Mouse (Mus musculus) CD4-positive, CD25-positive, alpha-beta regulatory T cell, adult 9 weeks (primary cell): ENCODE data around the gene B4galt3. TPM values are rescaled to one million over a fixed set of nuclear protein-coding genes. Genes with fewer than 3 reads are reported as not detected.

Experiments
- polyA plus RNA-seq: library from polyadenylated mRNA; unstranded; fragments of 100-300 nt; shearing (Covaris generic); gene quantifications from one replicate; pipeline ENCODE4 v1.2.1, GENCODE M21; 2017

The B4galt3 gene
- 51.6 TPM for polyA plus RNA-seq

DNA sequence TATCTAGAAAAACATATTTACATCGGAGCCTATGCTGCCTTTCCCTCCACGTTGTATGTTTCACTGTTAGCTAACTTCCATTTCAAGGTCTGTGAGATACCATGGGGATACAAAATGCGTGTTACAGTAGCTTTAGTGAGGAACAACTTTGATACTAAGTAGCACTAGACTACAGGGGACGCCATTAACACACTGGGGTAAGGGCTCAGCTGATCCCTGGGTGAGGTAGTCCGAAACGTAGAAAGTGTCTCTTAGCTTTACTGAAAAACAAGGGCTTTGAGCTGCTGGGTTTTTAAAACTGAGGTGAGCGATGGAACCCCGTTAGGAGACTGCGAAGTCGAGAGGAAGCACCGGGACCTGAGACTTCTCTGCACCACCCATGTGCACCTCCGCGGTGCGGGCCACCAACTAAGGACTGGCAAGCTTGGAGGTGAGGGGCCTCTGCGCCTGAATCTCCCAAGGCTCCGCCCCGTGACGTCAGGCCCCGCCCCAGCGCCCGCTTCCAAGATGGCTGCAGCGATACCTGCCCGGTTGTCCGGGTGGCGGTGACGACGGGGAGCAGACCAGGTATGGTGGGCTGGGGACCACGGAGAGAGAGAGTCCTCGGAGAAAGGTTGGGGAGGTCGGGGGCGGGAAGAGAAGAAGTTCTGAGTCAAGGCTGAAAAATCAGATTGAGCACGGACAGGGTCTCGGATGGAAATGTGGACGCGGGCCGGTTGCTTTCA is at the start of gene B4galt3:
Gene B4galt3, plus strand, starts transcription at position 481 of the 725 bp plus-strand sequence.

DNA sequence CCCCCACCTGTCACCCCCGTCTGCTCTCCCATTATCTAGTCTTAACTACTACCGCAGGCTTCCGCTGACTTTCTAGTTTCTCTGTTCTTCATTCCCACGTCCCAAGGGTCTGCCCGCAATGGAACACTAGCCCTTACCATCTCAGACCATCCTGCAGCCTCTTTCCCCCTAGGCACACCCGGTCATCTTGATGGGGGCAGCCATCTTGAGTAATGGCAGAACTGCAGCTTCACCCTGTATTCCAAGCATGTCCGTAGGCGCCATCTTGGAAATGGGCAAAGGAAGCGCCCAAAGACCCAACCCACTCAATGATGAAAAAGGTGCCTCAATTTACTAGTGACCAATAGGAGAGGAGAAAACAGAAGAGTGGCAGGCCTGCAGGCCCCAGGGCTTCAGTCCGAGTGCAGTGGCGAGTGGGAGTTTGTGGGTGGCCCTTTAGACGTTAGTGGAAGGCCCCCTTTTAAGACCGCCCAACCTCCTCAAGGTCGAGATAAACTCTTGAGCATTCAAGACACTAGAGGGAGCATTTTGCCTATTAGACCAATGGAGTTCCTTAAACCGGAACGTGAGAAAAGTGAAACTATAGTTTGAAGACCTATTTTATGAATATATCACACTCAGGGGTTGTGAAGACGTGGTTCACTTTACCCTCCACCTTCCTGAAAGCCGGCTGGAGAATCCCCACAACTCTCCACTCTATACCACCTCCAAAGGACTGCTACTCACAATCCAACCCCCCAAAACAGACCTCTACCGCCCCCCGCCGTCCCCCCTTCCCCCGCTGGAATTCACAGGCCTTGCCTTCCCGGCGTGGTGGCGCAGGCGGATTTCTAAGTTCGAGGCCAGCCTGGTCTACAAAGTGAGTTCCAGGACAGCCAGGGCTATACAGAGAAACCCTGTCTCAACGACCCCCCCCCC is 47.6 kb upstream of the B4galt3 start, which contains the start of gene Tomm40l:
Gene Tomm40l, minus strand, starts transcription at position 277 of the 918 bp plus-strand sequence.

DNA sequence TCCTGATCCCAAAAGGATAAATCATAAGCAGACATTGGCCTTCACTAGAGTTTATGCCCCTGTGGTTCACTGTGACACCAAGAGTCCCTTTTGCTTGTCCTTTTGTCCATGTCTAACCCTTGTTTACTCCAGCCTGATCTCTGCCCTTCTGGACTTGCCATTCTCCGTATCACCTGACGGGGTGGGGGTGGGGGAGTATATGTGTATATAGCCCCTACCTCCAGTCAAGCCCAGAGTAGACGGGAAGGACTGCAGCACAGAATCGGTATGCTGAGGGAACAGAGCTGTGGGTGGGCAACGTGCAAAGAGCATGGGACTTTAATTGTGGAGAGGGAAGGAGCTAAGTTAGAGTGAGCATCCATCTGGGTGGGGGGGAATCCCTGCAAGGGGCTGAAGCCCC is 45.3 kb upstream of the B4galt3 start, which contains the start of gene Apoa2:
Gene Apoa2, plus strand, starts transcription at position 198 of the 400 bp plus-strand sequence.

DNA sequence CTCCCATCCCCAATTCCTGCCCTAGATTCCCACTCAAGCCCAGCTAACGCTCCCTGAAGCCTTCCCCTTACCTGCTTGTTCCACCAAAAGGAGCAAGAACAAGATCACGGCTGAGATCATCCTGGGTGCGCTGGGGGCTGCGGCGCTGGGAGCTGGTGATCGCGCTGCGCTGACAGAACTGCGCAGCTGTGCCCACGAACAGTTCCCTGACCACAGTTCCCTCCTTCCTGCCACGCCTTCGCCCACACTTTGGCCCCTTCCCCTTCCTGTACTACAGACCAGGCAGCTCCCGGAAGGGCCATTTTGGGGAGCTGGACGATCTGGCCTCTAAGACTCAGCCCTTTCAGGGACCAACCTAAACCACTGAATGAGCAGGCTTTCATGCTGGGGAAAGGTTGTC is 36.0 kb upstream of the B4galt3 start, which contains the start of gene Fcer1g:
Gene Fcer1g, minus strand, starts transcription at position 240 of the 400 bp plus-strand sequence.

DNA sequence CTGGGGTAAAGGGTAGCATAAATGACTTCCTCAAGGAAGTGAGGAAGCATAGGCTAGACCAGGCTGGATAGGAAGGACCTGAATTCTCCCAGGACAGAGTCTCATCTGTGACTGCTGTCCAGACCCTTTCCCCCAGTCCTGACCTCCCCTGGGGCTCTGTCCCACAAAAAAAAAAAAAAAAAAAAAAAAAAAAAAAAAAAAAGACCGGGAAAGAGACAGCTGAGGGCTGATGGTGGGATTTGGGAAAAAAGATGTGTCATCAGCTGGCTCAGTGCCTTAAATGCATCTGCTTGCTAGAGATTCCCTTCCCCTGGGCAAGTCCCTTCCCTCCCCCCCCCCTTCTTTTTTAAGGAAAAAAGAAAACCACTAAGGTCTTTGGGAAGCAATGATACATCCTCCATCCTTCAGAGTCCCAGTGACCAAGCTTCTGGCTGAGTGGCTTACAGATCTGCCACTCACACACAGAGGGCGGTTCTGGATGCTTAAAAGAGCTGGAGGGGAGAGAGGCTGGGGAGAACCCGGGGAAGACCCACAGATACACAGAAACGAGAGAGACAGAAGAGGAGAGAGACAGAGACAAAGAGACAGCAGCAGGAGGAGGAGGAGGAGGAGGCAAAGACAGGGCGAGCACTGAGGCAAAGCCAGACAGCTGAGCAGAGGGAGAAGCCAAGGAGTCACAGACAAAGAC is 20.1 kb upstream of the B4galt3 start, which contains the start of gene Adamts4:
Gene Adamts4, plus strand, starts transcription at position 509 of the 688 bp plus-strand sequence.

DNA sequence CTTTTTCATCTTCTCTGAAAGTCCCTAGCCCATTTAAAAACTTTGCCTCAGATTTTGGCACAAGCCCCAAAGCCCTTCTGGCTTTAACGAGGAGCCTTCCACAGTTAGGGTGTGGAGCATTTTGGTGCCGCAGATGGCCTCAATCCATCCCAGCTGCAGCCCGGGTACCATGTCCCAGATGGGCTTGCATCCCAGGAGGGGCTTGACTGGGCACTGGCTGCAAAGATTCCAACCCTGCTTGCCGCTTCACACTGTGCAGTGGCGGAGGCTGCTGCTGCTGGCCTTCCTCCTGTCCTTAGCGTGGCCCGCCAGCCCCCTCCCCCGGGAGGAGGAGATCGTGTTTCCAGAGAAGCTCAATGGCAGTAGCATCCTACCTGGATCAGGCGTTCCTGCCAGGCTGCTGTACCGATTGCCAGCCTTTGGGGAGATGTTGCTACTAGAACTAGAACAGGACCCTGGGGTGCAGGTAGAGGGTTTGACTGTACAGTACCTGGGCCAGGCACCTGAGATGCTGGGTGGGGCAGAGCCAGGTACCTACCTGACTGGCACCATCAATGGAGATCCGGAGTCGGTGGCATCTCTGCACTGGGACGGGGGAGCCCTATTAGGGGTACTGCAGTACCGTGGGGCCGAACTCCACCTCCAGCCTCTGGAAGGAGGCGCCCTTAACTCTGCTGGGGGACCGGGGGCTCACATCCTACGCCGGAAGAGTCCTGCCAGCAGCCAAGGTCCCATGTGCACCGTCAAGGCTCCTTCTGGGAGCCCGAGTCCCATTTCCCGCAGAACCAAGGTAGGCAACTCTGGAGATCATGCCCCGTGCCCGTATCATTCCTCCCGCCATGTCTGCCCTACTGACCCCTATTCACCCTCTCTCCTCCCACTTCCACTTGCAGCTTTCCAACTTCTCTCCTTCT is 19.2 kb upstream of the B4galt3 start, which contains the start of gene Ndufs2:
Gene Ndufs2, minus strand, starts transcription at position 709 of the 914 bp plus-strand sequence.

DNA sequence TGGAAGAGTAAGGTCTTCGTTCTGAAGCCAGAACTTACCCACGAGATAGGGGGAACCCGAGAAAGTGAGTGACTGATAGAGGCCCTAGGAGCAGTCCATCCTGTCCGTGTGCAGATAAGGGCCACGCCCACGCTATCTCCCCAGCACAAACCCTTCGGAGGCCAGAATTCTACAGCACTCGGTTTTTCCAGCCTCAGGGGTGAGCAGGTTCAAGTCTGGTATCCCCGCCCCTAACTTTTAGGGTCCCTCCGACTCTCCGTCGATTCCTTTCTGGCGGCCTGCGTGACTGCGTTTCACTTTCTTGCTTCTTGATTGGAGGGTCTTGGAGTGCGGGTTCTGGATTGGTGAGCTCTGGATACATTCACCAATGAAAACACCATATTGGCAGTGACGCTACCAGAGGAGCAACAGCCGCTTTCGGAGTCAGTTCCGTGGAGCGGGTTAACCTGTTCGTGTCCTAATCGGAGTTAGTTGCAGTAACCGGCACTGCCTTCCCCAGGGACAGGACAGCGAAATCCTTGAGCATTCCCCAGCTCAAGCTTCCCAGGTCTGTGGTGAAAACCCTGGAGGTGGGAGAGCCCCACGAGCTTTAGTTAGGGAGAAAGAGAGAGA is 10.9 kb downstream of the B4galt3 start, which contains the start of gene Ppox:
Gene Ppox, minus strand, starts transcription at position 271 of the 612 bp plus-strand sequence.

DNA sequence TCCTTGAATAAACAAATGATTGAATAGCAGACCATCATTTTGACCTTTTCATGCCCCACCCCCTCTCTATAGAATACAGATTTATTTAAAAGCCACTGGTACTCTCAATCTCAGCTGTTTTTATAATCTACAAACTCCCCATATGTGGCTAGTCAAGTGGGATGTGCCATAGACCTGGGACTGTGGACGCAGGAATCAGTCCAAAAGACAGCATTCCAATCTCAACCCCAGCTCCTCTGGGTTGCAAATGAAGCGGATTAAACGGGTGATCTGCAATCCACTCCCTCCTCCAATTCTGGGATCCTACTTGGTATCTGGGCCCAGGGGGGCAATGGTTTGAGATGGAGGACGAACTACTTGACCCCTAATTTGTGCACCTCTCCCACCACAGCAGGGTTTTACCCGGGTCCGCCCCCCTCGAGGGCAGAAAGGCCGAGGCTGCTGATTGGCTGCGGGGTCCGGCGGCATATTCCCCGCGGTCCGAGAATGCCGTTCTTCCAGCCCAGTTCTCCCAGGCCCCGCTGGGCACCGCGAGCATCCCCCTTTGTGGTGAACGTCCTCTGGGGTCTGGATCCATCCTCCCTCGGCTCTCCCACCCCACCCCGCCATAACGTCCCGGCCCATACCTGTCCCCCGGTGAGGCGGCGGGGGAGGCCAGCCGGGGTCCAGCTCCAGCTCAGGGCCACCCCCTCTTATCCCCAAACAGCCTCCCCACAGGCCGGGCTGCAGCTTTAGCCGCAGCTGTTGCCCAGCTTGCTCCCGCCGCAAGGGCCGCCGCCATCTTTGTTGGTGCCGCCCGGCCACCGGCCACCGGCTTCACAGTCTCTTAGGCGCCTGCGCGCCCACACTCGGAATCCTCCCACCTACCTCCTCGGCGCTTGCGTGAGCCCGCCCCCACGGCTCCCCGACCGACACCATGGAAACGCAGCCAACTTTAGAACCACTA is 17.3 kb downstream of the B4galt3 start, which contains the start of gene Usp21:
Gene Usp21, minus strand, starts transcription at position 856 of the 946 bp plus-strand sequence.

DNA sequence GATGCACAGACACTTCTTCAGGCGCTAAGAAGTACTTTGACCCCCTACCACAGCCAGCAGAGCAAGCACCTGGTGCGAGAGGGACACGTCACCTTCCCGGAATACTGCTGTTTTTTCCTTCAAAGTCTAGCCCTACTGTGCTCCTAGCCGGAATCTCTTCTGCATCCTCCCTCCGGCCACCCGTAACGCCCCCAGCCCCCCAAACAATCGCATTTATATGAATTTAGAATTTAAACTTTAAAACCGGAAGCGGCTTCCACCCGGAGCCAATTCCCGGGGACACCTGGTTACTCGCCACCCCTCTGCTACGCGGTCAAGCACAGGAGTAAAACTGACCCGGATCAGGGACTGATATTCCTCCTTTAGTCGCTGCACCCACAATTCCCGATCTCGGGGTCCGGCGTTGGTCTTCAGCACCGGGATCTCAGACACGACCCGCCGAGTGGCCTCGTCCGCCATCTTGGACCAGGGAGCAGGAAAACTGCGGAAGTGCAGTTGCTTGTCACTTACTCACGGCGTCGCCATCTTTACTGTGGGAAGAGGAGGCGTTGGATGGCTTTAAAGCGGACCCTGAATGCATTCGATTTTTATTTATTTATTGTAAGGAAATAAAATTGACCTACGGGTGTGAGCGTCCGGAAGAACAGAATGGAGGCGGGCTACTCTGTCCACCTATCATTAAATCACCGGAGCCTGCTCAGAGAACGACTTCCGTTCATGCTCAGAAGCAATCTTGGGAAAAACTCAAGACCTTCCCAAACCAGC is 24.4 kb downstream of the B4galt3 start, which contains the start of gene Ufc1:
Gene Ufc1, minus strand, starts transcription at position 727 of the 765 bp plus-strand sequence.

Other genes starting within 250 kb of the B4galt3 start
- gene Fcgr3, start 205.4 kb upstream of the B4galt3 start, polyA plus RNA-seq, result 1.3 TPM
- 2.0 TPM for gene Cfap126, start 156.4 kb upstream of the B4galt3 start, polyA plus RNA-seq
- gene Sdhc, start 119.7 kb upstream of the B4galt3 start, polyA plus RNA-seq, result 179 TPM
- gene Mpz, start 119.6 kb upstream of the B4galt3 start, polyA plus RNA-seq, result not detected
- gene Pcp4l1, start 74.1 kb upstream of the B4galt3 start, polyA plus RNA-seq, result not detected
- gene Nr1i3, start 56.4 kb upstream of the B4galt3 start, polyA plus RNA-seq, result 0.61 TPM
- 45.0 TPM for gene Tomm40l, start 47.8 kb upstream of the B4galt3 start, polyA plus RNA-seq
- 0.62 TPM for gene Apoa2, start 45.3 kb upstream of the B4galt3 start, polyA plus RNA-seq
- 7.1 TPM for gene Fcer1g, start 36.0 kb upstream of the B4galt3 start, polyA plus RNA-seq
- not detected for gene Adamts4, start 19.9 kb upstream of the B4galt3 start, polyA plus RNA-seq
- 197 TPM for gene Ndufs2, start 18.9 kb upstream of the B4galt3 start, polyA plus RNA-seq
- 89.0 TPM for gene Ppox, start 10.9 kb downstream of the B4galt3 start, polyA plus RNA-seq
- gene Usp21, start 17.7 kb downstream of the B4galt3 start, polyA plus RNA-seq, result 51.7 TPM
- gene Ufc1, start 24.7 kb downstream of the B4galt3 start, polyA plus RNA-seq, result 77.9 TPM
- 38.2 TPM for gene Dedd, start 58.8 kb downstream of the B4galt3 start, polyA plus RNA-seq
- gene Nit1, start 75.3 kb downstream of the B4galt3 start, polyA plus RNA-seq, result 56.6 TPM
- gene Pfdn2, start 75.3 kb downstream of the B4galt3 start, polyA plus RNA-seq, result 123 TPM
- not detected for gene Klhdc9, start 90.5 kb downstream of the B4galt3 start, polyA plus RNA-seq
- not detected for gene Nectin4, start 99.8 kb downstream of the B4galt3 start, polyA plus RNA-seq
- 258 TPM for gene Arhgap30, start 118.6 kb downstream of the B4galt3 start, polyA plus RNA-seq
- 102 TPM for gene Usf1, start 141.0 kb downstream of the B4galt3 start, polyA plus RNA-seq
- gene Tstd1, start 148.5 kb downstream of the B4galt3 start, polyA plus RNA-seq, result 5.9 TPM
- gene F11r, start 167.2 kb downstream of the B4galt3 start, polyA plus RNA-seq, result 0.93 TPM
- gene Alyref2, start 233.2 kb downstream of the B4galt3 start, polyA plus RNA-seq, result 9.7 TPM